Mouse (Mus musculus) testis, adult 2 months (tissue): ENCODE measurements around the gene Tnfaip8l2.

ENCODE experiments used
- CTCF ChIP-seq: fragments of 200-500 bp; IDR thresholded peaks from 2 replicates; pipeline ENCODE4 v1.5.1; 2012; ENCODE audit warnings: low read depth, mild to moderate bottlenecking, inconsistent platforms, low read length, moderate library complexity; ENCODE audit not compliant: control insufficient read depth, insufficient read depth, insufficient replicate concordance
- POLR2A ChIP-seq: fragments of 200-500 bp; IDR thresholded peaks from 2 replicates; pipeline ENCODE4 v1.6.1; 2012; ENCODE audit warnings: low read depth, mild to moderate bottlenecking, inconsistent platforms, low read length, moderate library complexity; ENCODE audit not compliant: control insufficient read depth

DNA sequence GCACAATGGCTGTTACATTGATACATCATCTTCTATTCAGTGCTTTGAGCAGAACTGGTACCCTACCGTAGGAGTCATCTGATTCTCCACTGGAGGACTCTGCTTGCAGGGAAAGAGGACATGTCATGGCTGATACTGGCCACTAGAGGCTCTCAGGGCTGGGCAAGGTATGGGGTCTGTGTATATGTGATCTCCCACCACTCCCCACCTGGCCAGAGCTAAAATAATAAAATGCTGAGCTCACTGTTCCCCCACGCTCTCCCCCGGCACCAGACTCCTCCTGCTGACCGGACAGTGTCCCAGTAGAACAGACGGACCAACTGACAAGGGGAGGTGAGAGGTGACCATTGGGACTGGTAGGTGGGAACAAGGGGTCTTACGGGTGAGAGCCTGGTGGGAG, 17.9 kb downstream of the Tnfaip8l2 start, which contains the start of gene Tmod4:
- peak; percentile 26; the same call in 1 of the 2 replicates for TF ChIP-seq CTCF
- TF ChIP-seq POLR2A: no peak
